Mouse (Mus musculus): ENCODE results near the gene 1700012B09Rik. TPM values are rescaled to one million over a fixed set of nuclear protein-coding genes. Genes with fewer than 3 reads are reported as not detected.

Gene 1700012B09Rik
- polyA plus RNA-seq, 1 experiment from 2014 or later: 0.37 TPM

DNA sequence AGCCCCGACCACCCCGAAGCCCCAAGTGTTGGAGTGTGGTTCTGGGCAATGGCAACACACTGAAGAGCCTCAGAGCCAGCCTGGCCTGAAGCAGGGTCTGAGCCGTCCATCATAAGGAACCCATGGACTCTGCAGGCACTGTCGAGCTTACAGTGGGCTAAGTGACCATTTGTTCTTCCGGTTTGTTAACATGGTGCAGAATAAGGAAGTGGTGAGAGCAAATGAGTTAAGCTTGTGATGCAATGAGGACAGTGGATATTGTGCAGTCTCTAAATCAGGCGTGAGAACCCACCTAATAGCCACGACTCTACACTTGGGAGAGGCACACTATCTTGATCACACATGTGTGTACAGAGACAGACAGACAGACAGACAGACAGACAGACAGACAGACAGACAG lies 12.2 kb downstream of the 1700012B09Rik start:
- H3K4me1 ChIP-seq: no peaks in the 10 kb centered on the region
- H3K4me3 ChIP-seq: no peak overlapping the region
- H3K36me3 ChIP-seq: no peaks in the 10 kb centered on the region
- no peak overlapping the region for H3K27ac ChIP-seq (replicated peaks)
- ATAC-seq (ENCODE audit: low FRiP score, low read depth): no peak
- H3K9me3 ChIP-seq: no peaks in the 10 kb centered on the region
- no peak overlapping the region for H3K4me2 ChIP-seq (replicated peaks)
- 84% methylated on average over 7 of the region's 7 CpGs for WGBS
- peaks cover 4% of the 10 kb centered on the region; the same call in 1 of the 2 replicates for H3K27me3 ChIP-seq
- H3K9ac ChIP-seq (replicated peaks): no peak overlapping the region

DNA sequence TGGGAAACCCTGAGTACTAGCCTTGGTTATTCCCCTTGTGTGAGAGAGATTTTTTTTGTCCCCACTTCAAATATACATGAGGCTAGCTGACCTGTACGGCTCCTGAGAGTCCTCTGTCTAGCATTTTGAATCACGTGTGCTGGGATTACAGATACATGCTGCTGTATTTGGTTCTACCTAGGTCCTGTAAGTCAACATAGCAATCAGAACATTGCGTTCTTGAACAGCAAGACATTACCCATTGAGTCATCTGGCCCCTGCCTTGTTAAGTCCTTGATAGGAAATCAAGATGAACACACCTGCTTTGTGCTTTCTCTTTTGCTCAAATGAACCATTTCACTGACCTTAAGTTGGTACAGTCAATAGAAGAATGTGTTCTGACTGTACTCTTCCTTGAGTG lies 16.4 kb downstream of the 1700012B09Rik start:
- Histone ChIP-seq H3K36me3 (no peaks in the 10 kb centered on the region), H3K9ac (replicated peaks) (no peak overlapping the region), H3K27me3 (peaks cover 37% of the 10 kb centered on the region), H3K4me3 (no peak overlapping the region), H3K4me2 (replicated peaks) (no peak overlapping the region), H3K27ac (replicated peaks) (no peak overlapping the region), H3K4me1 (peaks cover 14% of the 10 kb centered on the region), H3K9me3 (no peaks in the 10 kb centered on the region)
- WGBS: 83% methylated on average over 3 of the region's 3 CpGs
- ATAC-seq (ENCODE audit: low FRiP score, low read depth): no peak

DNA sequence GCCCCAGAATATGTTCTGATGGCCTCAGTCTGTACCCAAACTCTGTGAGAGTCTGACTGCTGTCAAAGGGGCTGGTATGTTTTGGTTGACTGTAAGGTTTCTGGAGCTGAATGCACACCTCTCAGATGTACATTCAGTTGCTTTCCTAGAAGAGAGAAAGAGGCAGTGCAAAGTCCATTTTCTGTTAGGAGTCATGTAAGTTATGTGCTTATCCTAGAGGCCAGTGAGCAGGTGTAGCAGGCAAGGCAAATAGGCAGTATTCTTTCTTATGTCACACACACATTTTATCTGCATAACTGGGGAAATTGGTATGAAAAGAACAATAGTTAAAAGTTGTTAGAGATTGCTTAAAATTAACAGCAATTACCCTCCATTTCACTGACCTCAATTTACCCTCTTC lies 16.9 kb downstream of the 1700012B09Rik start:
- H3K9ac ChIP-seq (replicated peaks): no peak overlapping the region
- no peaks in the 10 kb centered on the region for H3K36me3 ChIP-seq
- H3K9me3 ChIP-seq: no peaks in the 10 kb centered on the region
- no peak overlapping the region for H3K4me3 ChIP-seq
- H3K27ac ChIP-seq (replicated peaks): no peak overlapping the region
- no peak overlapping the region for H3K4me2 ChIP-seq (replicated peaks)
- H3K27me3 ChIP-seq: peaks cover 42% of the 10 kb centered on the region
- no peak for ATAC-seq (ENCODE audit: low FRiP score, low read depth)
- peaks cover 14% of the 10 kb centered on the region for H3K4me1 ChIP-seq

DNA sequence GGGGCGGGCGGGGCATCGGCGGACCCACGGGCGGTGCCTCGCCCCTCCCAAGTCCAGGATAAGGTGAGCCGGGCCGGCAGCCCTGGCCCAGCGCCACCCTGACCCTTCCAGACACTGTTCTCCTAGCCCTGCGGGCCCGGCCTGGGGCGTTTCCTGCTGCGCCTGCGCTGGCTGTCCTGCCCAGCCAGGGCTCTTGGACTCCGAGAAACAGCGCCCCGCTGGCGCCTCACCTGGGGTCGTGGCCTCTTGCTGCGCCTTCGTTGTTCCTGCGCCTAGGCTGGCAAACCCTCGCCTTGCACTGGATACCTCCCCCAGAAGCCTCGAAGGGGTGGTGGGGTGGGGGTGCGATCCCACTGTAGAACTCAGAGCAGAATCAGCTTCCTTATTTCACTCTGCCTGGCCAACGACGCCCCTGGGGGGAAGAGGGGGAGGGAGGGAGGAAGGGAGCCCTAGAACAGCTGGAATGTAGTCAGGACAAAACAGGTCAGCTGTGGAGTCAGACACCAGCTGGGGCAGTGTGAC lies 18.8 kb downstream of the 1700012B09Rik start, which contains the start of gene Fut4:
Gene Fut4 (minus strand): TSS at position 393 of the 522 bp plus-strand sequence.
- Histone ChIP-seq H3K36me3 (no peaks in the 10 kb centered on the region), H3K27ac (replicated peaks) (0 out of 2 replicates have a peak within 1 kb of the TSS, but pooled peaks have one; percentile 30), H3K9me3 (no peaks in the 10 kb centered on the region), H3K9ac (replicated peaks) (peak within 1 kb of the TSS; percentile 58), H3K4me3 (peak within 1 kb of the TSS; percentile 56), H3K4me2 (replicated peaks) (peak within 1 kb of the TSS; percentile 94), H3K4me1 (peaks cover 14% of the 10 kb centered on the region), H3K27me3 (peaks cover 42% of the 10 kb centered on the region)
- WGBS: 1% methylated on average over 27 of the region's 28 CpGs
- ATAC-seq (ENCODE audit: low FRiP score, low read depth): peak; percentile 87

DNA sequence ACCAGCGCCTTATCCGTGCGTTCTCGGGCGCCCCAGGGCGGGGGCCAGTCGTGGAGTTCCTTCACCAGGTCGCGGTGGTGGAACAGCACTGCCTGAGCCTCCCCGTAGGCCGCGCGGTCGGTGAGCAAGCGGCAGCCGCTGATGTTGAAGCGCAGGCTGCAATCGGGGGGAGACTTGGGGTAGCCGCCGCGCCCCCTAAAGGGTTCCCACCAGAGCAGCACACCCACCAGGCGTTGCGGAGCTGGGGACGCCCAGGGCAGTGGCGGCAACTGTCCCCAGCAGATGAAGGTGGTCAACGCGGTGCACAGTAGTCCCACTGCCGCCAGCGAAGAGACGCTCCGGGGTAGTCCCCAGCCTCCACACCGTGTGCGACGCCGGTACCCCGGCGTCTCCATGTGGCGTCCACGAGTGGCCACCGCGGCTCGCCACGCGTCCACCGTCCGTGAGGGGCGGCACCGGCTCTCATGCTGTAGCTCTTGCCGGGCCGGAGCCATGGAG lies 19.3 kb downstream of the 1700012B09Rik start:
- H3K9me3 ChIP-seq: no peaks in the 10 kb centered on the region
- H3K9ac ChIP-seq (replicated peaks): peak overlapping the region; percentile 58
- ATAC-seq (ENCODE audit: low FRiP score, low read depth): peak; percentile 87
- 0 out of 2 replicates have a peak overlapping the region, but pooled peaks have one; percentile 30 for H3K27ac ChIP-seq (replicated peaks)
- peak overlapping the region; percentile 56 for H3K4me3 ChIP-seq
- H3K4me1 ChIP-seq: peaks cover 14% of the 10 kb centered on the region
- no peaks in the 10 kb centered on the region for H3K36me3 ChIP-seq
- H3K27me3 ChIP-seq: peaks cover 42% of the 10 kb centered on the region
- peak overlapping the region; percentile 94 for H3K4me2 ChIP-seq (replicated peaks)
- WGBS: 2% methylated on average over 50 of the region's 50 CpGs

DNA sequence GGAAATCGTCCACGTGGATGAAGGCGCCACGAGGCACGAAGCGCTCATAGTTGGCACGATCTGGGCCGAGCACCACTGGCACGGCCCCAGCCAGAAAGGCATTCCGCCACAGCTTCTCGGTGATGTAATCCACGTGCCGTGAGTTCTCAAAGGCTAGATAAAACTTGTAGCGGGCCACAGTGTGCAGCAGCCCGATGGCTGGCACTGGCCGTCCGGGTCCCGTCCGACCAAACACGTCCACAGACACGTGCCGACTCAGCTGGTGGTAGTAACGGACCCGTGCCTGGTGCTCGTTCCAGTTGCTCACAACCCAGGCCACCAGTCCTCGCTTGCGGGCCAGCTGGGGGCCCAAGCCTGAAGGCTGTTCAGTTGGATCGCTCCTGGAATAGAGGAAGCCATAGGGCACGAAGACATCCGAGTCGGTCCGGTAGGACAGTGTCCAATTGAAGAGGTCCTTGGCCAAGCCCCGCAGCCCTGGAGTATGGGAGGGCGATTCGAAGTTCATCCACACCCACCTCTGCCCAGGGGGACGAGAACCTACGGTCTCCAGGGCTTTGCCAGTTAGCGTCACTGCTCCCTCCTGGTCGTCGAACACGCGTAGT lies 19.8 kb downstream of the 1700012B09Rik start:
- Histone ChIP-seq H3K27me3 (peaks cover 42% of the 10 kb centered on the region), H3K4me1 (peaks cover 14% of the 10 kb centered on the region), H3K4me2 (replicated peaks) (peak overlapping the region; percentile 94), H3K9ac (replicated peaks) (peak overlapping the region; percentile 58; the same call in 1 of the 2 replicates), H3K27ac (replicated peaks) (no peak overlapping the region), H3K9me3 (no peaks in the 10 kb centered on the region), H3K36me3 (no peaks in the 10 kb centered on the region), H3K4me3 (peak overlapping the region; percentile 56)
- WGBS: 58% methylated on average over 42 of the region's 42 CpGs
- 0 out of 2 replicates have a peak, but pooled peaks have one; percentile 21 for ATAC-seq (ENCODE audit: low FRiP score, low read depth)

DNA sequence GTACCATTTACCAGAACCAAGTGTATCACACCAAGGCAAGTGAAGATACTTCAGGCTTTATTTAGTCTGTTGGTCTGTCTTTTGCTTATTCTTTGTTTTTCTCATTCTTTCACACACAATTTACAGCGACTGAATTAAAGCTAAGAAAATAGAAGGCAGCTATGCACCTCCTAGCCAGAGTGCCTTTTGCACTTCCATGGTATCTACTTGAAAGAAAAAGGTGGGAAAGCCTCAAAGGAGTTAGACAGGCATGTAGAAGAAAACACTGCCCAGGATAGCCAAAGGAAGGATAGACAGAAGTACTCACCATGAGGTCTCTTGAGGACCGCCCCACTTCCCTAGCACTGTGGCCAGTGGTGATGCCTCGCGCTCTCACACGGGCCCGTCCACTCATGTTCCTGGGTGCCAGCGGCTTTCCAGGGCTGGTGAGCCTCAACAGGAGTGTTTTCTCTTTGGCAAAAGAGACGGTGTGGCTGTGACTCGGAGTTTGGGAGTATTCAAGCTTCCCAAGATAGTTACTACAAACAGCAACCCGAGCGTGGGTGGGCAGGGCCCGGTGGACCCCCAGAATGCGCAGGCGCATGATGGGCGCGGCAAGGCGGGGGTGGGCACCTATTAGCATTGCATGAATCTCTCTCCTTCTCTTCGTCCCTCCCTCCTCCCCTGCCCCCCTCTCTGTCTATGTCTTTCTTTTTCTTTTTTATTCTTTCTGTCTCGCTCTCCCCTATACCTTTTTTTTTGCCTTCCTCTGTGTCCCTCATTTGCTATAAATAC lies 30.5 kb downstream of the 1700012B09Rik start, which contains the start of gene Piwil4:
Gene Piwil4 (minus strand): TSS at position 583 of the 774 bp plus-strand sequence.
- Histone ChIP-seq H3K27ac (replicated peaks) (no peak within 1 kb of the TSS), H3K4me1 (no peaks in the 10 kb centered on the region), H3K9me3 (no peaks in the 10 kb centered on the region), H3K4me2 (replicated peaks) (no peak within 1 kb of the TSS), H3K27me3 (no peaks in the 10 kb centered on the region), H3K9ac (replicated peaks) (no peak within 1 kb of the TSS), H3K36me3 (no peaks in the 10 kb centered on the region), H3K4me3 (no peak within 1 kb of the TSS)
- no peak for ATAC-seq (ENCODE audit: low FRiP score, low read depth)
- WGBS: 88% methylated on average over 19 of the region's 19 CpGs

DNA sequence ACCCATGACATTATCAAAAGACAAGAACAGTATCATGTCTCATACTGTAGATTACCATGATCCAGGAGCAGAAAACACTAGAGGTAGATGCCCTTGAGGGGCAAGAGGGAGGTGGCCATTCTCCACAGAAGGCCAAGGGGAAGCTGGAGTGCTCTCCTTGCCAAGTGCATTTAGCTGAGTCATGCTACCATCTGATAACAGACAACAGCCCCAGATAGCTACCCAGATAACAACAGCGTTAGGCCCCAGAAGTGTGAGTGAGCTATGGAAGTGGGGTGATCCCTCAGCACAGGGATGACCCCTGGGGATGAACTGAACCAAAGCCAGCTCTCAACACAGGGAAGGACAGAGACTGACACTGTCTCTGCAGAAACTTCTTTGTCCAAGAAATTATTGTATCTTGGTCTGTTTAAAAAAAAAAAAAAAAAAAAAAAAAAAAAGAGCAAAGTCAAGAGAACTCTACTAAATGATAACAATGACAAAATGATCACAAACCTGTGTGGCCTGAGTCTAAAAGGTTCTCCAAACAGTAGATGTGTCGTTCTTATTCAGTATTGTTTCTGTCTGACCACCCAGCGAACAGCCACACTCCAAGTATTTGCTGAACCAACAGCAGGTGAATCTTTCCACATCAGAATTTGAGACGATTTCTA lies 31.2 kb downstream of the 1700012B09Rik start:
- H3K4me3 ChIP-seq: no peak overlapping the region
- H3K4me2 ChIP-seq (replicated peaks): no peak overlapping the region
- no peak for ATAC-seq (ENCODE audit: low FRiP score, low read depth)
- no peak overlapping the region for H3K9ac ChIP-seq (replicated peaks)
- H3K27me3 ChIP-seq: no peaks in the 10 kb centered on the region
- no peaks in the 10 kb centered on the region for H3K4me1 ChIP-seq
- 83% methylated on average over 4 of the region's 4 CpGs for WGBS
- H3K36me3 ChIP-seq: no peaks in the 10 kb centered on the region
- no peak overlapping the region for H3K27ac ChIP-seq (replicated peaks)
- no peaks in the 10 kb centered on the region for H3K9me3 ChIP-seq

DNA sequence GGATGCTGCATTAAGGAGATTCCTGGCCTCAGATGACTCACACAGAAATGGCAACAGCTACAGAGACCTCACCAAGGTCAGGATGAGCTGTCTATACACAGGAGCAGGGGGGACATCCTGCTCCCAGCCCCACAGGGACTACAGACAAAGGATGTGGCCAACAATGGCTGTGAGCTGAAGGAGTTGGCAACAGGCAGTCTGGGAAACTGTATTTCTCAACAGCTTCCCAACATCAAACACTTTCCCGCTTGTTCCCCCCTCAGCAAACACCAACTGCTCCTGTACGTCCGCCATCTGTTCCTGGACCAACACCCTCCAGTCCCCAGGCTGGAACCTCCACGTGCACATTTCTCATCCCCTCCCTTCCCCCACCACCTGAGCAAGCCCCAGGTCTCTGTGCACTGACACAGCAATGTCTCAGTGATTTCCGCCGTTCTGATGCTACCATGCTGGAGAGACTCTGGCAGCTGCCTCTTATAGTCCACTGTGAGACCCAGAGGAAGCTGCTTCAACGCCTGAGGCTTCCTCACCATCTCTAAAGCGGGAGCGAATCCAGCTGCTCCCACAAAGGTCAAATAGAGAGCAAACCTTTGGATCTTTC lies 39.8 kb downstream of the 1700012B09Rik start:
- no peak overlapping the region for H3K4me2 ChIP-seq (replicated peaks)
- no peak overlapping the region for H3K9ac ChIP-seq (replicated peaks)
- H3K27ac ChIP-seq (replicated peaks): no peak overlapping the region
- H3K4me3 ChIP-seq: no peak overlapping the region
- H3K4me1 ChIP-seq: no peaks in the 10 kb centered on the region; the same call in 1 of the 2 replicates
- H3K36me3 ChIP-seq: no peaks in the 10 kb centered on the region
- H3K9me3 ChIP-seq: no peaks in the 10 kb centered on the region
- 0 out of 2 replicates have a peak, but pooled peaks cover 8% of the 10 kb centered on the region for H3K27me3 ChIP-seq
- 64% methylated on average over 9 of the region's 9 CpGs for WGBS
- ATAC-seq (ENCODE audit: low FRiP score, low read depth): no peak

DNA sequence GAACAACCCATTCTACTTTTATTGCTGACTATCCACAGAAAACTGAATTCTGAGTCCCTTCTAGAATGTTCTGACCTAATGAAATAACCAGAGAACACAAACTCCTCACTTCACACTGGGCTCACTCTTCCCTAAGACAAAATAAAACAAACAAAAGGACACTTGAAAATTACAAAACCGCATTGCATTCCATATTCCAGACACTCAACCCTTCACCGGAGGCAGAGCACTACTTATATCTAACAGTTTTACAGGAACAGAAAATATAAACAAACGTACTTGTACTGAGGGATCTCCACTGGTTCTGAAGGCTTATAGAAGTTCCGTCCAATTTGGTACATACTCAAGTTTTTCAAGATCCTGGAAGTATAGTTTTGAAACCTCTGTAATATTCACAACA lies 42.5 kb downstream of the 1700012B09Rik start:
- Histone ChIP-seq H3K9ac (replicated peaks) (no peak overlapping the region), H3K9me3 (no peaks in the 10 kb centered on the region), H3K27me3 (peaks cover 24% of the 10 kb centered on the region), H3K4me2 (replicated peaks) (no peak overlapping the region), H3K4me1 (no peaks in the 10 kb centered on the region; the same call in 1 of the 2 replicates), H3K36me3 (no peaks in the 10 kb centered on the region), H3K27ac (replicated peaks) (no peak overlapping the region), H3K4me3 (no peak overlapping the region)
- ATAC-seq (ENCODE audit: low FRiP score, low read depth): no peak
- WGBS: 83% methylated on average over 4 of the region's 4 CpGs

DNA sequence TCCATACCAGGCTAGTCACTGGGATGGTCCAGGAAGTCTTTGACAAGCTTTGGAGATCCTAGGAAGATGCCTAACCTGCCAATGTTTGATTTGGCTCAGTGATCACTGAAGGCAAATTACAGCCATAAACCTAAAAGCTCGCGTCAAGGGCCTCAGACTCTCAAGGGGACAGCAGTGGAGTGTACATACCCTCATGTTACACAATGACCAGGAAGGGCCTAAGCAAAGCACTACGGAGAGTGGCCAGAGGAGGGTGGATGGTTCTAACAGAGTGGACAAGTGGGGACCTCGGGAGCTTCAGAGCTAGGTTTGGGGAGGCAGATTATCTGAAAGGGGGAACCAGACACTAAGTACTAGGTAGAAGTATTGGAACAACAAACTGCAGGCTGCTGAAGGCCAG lies 44.2 kb downstream of the 1700012B09Rik start:
- H3K9ac ChIP-seq (replicated peaks): no peak overlapping the region
- H3K4me1 ChIP-seq: no peaks in the 10 kb centered on the region; the same call in 1 of the 2 replicates
- ATAC-seq (ENCODE audit: low FRiP score, low read depth): no peak
- H3K4me3 ChIP-seq: no peak overlapping the region
- H3K9me3 ChIP-seq: no peaks in the 10 kb centered on the region
- WGBS: 91% methylated on average over 4 of the region's 4 CpGs
- H3K27me3 ChIP-seq: peaks cover 27% of the 10 kb centered on the region
- H3K36me3 ChIP-seq: no peaks in the 10 kb centered on the region
- no peak overlapping the region for H3K27ac ChIP-seq (replicated peaks)
- no peak overlapping the region for H3K4me2 ChIP-seq (replicated peaks)
